Mouse (Mus musculus): ENCODE results near the gene Hoxb13.

DNA sequence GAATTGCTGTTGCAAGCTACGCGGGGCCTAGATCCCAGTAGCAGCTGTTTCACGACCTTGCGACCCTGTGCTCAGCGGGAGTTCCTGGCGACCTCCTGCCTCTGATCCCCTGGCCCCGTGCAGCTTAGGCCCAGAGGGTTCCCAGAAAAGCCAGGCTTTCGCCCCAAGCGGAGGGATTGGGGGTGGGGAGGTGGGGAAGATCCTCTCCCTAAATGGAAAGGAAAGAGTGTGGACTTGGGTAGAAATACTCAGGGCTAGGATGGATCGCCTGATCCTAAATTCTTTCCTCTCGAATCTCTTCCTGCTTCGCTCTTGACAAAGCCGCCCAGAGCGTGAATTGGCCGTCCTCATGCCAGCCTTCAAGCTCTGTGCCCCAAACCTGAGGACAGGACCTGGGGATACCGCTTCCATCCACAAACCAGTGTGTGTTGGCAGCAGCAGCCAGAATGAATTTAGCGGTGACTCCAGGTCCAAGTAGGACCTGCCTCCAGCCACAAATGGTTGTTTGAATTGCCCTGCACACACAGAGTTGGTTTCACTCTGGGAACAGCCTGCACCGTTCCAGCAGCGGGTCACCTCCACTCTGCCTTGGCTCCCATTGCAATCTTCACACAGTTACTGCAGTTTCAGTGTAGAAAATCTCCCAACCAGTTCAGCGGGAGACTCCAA is 23.3 kb upstream of the Hoxb13 start:
- TF ChIP-seq CTCF (conservative IDR thresholded peaks at IDR 0.05; ENCODE audit: insufficient read depth, insufficient read length, low read depth, low read length) (no peak), POLR2A (IDR thresholded peaks at IDR 0.05; ENCODE audit: low read depth, low read length) (no peak)
